Mouse (Mus musculus): Measurements from ENCODE around the gene Olfr58.
"Not testable (repeated sequence)": the region's sequence is repeated elsewhere in the genome, so short reads cannot be mapped to it uniquely, and the experiment has no call there.

The Olfr58 gene

DNA sequence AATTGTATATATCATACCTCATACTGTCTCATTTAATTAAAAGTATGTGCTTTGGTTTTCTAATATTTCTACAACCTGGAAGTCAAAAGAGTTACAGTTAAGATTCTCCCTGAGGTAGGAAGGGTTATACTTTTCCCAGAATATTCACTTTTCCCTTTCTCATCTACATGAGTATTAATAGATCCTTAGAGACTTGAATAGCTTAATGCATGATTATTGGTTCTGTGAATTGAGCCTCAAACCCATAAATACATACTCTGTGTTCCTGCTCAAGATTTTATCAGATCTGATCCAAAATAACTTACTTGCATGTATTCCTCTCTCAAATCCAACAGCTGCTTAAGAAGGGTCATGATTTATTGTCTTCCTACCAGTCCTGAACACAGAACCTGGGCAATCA, at the start of gene Olfr58:
TSS of gene Olfr58 (plus strand) at position 301 of the 400 bp plus-strand sequence.
- no peak for DNase-seq (ENCODE audit: low read depth, low spot score)

DNA sequence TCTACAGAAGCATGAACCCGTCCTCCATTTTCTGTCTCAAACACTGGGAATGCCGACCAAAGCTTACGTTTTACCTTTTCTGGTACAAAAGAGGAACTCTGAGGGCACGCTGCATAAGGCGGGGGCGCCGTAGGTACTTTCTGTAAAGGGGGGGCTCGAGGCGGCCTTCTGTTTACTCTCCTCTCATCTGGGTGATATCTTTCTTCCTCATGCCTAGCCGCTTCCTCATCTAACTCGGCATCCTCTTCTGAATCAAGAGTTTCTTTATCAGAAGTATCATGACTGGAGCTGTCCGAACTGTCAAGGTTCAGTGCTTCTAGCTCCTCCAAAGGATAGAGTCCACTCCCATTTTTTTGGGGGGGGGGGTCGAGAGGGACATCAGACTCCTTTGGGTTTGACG, 10.9 kb upstream of the Olfr58 start:
- no peak for DNase-seq (ENCODE audit: low read depth, low spot score)

DNA sequence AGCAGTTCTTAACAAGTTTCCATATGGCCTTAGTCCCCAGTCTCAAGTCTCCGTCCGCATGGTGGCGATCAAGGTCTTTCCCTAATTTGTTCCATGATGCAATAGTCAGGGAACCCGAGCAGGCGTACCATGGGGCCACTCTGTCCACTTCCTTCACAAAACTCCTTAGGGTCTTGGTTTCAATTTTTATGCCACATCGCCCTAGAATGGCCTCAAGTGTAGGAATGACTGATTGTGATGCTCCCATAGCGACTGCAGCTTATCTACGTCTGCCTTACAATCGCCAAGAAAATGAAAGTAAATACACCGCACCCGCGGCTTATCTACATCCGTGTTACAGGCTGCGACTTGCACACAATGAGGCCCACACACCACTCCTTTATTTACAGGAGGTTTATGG, 10.4 kb upstream of the Olfr58 start:
- no peak for DNase-seq (ENCODE audit: low read depth, low spot score)

DNA sequence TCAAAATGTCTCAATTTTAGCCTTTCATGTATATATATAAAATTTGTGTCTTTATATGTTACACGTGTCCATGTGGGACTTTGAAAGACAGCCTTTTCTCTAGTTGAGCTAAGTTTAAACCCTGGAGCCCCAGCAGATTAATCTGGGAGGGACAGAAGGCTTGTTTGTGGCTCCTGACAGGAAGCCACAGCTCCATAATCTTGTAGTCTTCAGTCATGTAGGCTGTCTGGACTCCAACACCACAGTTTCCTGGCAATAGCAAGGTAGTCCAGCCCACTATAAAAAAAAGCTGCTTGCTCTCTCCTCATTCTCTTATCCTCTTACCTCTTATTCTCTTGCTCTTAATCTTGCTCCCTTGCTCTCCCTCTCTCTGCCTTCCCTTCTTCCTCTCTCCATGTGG, 22.9 kb downstream of the Olfr58 start:
- DNase-seq (ENCODE audit: low read depth, low spot score): no peak

DNA sequence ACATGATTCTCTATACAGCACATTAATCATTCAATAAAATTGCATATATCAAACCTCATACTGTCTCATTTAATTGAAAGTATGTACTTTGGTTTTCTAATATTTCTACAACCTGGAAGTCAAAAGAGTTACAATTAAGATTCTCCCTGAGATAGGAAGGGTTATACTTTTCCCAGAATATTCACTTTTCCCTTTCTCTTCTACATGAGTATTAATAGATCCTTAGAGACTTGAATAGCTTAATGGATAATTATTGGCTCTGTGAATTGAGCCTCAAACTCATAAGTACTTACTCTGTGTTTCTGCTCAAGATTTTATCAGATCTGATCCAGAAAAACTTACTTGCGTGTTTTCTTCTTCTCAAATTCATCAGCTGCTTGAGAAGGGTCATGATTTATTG, 24.5 kb downstream of the Olfr58 start, which contains the start of gene Olfr859:
TSS of gene Olfr859 (plus strand) at position 301 of the 400 bp plus-strand sequence.
- DNase-seq (ENCODE audit: low read depth, low spot score): not testable (repeated sequence)

All from ZHBTc4 (cell line).